Mouse (Mus musculus) gastrocnemius, adult 18-20 months (tissue): ENCODE data around the gene Col18a1. TPM values are rescaled to one million over a fixed set of nuclear protein-coding genes. Genes with fewer than 3 reads are reported as not detected.

Source experiments
- DNase-seq: peaks from one replicate; pipeline ENCODE4 v3.0.0; 2021; ENCODE audit warnings: low spot score
- long read RNA-seq, 2 experiments: library from polyadenylated mRNA; stranded (forward); transcript quantifications; one replicate each; pipeline ENCODE4 v2.0.0; 2021
- total RNA-seq, 2 experiments: library from RNA; stranded (reverse); gene quantifications; 2 replicates each; pipeline ENCODE4 v1.2.3; 2021

Col18a1 gene
- total RNA-seq, result 1 to 10 TPM; 5.2 to 6.6 TPM
- long read RNA-seq, experiment 1, full-length matches to known transcripts, result 3 of 6 reads
- long read RNA-seq, experiment 1, partial matches to known transcripts, result 1 of 6 reads
- long read RNA-seq, experiment 1, other reads (novel, unspliced or antisense), result 2 of 6 reads
- long read RNA-seq, experiment 2, full-length matches to known transcripts, result 1 of 5 reads
- long read RNA-seq, experiment 2, partial matches to known transcripts, result 1 of 5 reads
- long read RNA-seq, experiment 2, other reads (novel, unspliced or antisense), result 3 of 5 reads

DNA sequence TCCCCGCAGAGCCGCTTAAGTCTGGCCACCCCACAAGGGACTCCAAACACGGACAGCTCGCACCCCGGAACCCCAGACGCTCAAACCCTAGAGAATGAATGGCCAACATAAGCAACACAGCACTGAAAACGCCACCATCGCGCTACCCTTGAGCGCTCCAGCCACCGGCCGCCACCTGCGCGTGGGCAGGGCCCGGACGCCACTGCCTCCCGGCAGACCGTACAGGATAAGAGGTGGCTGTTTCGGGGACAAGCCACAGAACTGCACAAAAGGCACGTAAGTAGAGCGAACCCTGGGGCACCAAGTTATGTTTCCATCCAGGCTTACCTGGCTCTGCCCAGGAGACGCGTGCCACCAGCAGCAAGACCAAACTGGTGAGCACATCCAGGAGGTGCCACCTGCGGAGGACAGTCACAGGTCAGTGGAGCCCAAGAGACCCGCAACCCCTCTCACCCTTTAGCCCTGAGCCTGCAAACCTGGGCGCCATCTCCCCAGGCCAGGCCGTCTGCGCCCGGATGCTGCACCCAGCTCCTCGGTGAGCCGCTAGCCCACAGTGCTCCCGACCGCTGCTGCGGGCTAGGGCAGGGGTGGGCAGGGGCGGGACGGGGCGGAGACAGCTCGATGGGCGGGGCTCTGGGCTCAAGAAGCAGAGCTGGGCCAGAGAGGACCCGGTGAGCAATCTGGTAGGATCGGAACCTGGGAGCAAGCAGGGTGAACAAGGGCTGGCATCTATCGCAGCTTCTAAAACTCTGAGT lies at the start of gene Col18a1:
TSS of gene Col18a1 (minus strand) at position 586 of the 755 bp plus-strand sequence.
- DNase-seq, result no peak

DNA sequence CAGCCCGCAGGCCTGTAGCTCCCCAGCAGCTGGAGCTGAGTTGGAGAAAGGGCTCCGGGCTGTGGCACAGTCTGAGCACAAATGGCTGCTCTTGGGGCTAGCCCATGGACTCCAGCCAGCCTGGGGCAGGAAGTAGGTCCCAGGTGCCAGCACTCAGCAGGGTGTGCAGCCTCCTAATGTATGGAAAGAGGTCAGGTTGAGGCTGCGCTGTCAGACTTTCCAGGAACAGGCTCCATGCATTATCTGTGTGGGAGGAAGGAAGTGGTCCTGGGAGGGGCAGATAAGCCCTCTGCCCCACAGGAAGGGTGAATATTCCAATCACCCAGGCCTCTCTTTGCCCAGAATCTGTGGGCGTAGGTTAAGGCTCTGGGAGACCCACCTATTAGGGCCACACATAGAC lies 49.3 kb upstream of the Col18a1 start:
- DNase-seq, result no peak

DNA sequence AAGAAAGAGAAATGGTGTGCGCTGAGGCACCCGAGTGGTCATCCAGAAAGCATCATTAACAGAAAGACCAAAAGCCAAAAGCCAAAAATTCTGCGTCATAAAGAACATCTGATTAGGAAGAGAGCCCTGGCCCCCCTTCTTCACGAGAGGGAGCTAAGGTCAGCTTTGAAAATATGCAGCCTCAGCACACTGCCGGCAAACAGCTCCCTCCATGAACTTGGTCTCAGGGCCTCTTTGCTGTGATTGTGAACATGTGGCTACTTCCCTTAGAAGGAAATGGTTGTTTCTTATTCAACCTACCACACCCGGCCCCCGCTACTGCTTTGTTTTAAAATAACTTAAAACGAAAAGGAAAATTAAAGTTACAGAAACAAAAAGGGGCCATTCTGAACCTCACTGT lies 48.2 kb upstream of the Col18a1 start:
- DNase-seq, result no peak

DNA sequence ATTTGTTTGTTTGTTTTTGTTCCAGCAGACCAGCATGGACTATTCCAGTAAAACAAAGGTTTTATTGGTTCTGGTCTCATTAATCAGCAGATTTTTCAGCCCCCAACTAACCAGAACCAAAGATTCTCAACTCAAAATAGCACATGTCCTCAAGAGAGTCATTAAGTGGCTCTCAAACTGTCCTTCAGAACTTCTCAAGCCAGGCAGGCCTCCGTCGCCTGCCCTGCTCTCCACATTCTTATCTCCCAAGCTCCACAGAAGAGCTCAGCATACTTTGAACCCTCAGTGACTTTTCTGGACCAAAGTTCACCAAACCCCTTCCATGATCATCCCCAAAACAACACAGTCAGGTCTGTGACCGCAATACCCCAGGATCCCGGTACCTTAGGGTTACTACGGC lies 47.1 kb upstream of the Col18a1 start:
- no peak for DNase-seq

DNA sequence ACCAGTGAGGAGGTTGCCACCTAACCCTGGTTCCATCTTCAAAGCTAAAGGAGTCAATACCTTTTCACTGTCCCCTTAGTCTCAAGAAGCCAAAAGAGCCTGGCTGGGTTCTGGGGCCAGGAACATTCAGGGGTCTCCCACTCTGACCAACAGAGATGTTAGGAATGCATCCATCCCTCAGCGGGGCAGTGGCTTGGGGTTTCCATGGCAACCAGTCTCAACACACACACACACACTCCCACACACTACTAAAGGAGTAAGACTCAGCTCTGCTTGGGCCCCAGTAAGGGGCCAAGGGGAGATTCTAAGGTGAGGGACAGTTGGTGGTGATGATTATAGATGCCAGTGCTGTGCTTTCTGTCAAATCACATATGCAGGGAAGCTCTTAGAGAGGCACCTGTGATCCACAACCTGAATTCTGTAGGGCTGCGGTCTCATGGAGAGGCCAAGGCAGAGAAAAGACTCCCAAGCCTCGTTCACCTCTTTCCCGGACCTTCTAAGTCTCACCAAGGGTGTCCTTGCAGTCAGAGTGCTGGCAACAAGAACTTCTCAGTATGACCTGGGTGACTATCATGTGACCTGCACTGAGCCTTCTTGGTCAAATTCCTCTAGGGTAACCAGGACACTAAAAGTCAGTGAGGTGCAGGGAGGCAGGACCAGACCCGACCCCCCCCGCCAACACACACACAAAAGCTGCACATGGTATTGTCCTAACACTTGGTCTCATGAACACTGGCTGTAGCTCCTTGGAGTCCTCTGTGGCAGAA lies 46.2 kb upstream of the Col18a1 start:
- DNase-seq, result no peak

DNA sequence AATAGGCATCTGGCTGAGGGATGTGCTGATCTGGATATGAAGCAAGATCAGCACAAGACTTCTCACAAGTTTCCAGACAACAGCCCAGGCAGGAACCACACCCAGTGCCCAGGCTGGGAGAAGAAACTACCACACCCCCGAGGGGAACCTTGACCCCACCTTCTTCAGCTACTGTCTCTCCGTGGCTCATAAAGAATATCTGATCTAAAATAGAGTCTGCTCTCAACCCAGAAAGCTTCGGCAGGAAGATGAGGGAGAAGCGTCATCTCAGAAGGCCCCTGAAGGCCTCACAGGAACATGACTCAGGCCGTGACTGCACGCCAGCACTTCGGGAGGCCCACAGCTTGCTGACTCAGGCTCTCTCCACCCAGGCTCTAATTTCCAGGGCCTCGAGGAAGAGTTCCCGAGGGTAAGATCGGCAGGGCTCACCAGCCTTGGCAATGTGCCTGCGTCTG lies 44.8 kb upstream of the Col18a1 start:
- peak; percentile 80 for DNase-seq

DNA sequence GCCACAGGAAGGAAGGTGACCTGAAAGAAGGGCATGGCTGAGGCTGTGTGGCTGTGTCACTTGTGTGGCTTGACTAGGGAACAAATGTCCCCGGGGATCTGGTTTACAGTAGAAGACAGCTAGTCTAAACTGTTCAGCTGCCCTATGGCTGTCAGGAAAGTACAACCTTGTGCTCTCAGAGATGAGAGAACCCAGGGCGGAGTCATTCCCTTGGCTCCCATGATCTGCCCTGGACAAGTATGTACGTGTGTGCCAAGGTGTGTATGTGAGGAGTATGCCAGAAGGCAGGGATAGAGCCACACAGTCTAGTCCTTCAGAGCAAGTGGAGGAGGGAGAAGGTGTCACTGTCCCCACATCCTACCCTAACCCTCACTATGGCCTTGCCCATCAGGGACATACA lies 44.3 kb upstream of the Col18a1 start:
- DNase-seq, result no peak

DNA sequence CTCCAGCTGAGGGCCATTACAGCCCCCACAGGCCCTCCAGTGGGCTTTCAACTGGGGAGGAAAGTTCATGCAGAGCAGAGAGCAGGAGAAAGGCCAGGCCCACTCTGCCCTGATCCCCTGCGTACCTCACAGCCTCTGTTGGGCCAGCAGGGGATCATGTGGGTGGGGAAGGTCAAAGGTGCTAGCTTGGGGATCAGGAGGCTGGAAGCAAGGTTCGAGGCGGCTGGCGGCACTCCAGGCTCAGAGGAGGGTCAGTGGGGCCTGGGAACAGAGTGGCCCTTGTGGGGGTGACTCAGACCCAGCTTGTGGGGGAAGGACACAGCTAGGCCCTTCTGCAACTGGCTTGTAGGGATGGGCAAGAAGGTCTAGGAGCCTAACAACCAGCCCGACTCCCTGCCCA lies 42.9 kb upstream of the Col18a1 start:
- DNase-seq, result peak; percentile 24

DNA sequence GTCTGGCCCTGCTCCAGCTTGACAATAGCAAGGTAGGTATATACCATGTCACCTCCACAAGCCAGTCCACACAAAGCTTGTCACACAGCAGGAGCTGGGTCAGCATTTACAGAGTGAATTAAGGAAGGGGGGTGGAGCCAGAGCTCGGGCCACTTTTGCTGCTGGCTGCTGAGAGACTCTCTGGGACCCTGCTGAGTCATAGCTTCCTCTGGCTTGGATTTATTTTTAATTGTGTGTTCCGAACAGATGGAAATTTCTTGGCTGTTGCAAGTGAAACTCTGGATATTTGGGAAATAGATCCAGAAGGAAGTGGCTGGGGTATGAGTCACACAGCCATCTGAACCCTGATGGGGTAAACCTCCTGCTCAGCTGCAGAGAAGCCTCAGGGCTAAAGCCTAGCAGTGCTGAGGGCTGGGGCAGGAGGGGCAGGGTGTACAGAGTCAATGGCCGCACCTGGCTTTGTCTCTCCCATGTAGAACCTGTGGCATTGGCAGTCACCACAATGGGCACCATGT lies 40.3 kb upstream of the Col18a1 start:
- DNase-seq, result peak; percentile 77

DNA sequence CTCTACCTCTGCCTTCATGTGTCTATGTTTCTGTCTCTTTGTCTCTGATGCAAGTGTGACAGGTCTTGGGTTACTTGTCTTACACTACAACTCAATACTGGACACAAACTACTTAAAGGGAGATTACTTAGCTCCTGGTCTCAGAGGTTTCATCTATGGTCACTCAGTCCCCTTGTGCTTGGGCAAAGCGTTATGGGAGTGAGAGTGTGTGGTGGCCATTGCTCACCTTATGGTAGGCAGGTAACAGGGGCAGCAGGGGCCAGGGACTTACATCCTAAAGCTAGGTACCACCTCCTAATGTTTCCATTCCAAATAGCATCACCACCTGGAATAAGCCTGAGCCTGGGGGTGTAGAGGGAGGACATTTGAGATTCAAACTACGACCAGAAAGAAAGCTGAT lies 39.8 kb upstream of the Col18a1 start:
- no peak for DNase-seq

DNA sequence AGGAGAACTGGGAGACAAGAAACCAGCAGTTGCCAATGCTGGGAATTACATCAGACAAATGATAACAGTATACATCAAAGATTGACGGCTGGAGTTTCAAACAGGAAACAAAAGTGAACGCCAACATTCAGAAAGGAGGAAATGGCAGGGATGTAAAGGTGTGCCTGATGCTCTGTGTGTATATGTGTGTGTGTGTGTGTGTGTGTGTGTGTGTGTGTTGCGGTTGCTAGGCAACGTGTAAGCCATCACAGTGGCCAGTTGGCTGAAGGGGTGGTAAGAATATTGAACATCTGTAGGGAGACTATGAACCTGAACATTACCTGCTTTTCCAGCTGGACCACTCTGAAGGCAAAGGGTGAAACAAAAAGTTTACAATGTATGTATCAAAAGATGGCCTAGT lies 37.6 kb upstream of the Col18a1 start:
- no peak for DNase-seq

DNA sequence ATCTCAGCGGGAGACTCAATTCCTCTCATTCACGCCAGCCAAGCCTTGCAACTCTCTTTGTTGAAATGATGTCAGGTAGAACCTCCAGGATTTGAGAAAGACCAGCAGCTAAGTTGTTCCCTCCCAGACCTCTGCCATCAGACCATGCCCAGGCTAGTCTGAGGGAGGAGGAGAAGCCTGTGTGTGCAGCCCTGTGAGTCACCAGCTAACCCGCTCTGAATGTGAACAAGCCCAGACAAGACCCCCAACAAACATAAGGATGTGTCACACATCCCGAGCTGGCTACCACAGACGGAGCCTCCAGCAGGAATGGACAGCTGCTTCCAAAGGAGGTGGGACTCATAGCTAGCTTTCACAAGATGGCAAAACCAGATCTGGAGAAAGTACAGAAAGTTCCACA lies 35.6 kb upstream of the Col18a1 start:
- no peak for DNase-seq

DNA sequence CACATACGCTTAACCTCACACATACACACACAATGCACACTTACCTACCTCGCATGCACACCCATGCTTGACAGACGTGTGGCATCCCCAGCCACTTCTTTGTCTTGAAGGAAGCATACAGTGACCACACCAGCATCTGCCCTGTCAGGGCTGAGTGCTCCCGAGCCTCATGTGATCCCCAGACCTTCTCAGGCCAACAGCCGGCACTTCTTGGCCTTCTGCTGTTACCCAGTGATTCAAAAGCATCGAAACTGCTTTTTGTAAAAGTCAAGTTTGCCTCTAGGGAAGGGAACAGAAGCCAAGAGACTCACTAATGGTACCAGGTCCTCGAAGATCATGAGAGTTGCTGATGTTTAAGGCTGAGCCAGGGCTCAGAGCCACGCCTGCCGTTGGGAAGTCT lies 33.9 kb upstream of the Col18a1 start:
- DNase-seq, result peak; percentile 18

DNA sequence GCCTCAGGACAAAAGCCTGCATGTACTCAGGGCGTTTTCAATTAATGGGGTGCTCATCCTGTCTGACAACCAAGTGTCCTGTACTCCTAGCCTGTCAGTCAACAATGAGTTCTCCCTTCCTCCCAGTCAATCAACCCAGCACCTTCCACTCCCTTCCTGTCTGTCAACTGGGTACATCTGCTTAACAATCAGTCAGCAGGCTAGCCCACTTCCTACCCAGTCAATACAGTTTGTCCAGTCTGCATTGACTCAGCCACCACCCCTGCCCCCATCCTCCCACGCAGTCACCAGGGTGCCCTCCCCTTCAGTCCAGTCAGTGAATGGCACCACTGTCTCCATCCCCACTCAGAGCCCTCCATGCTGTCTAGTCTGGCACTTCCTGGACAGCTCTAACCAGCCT lies 32.9 kb upstream of the Col18a1 start:
- DNase-seq, result no peak

DNA sequence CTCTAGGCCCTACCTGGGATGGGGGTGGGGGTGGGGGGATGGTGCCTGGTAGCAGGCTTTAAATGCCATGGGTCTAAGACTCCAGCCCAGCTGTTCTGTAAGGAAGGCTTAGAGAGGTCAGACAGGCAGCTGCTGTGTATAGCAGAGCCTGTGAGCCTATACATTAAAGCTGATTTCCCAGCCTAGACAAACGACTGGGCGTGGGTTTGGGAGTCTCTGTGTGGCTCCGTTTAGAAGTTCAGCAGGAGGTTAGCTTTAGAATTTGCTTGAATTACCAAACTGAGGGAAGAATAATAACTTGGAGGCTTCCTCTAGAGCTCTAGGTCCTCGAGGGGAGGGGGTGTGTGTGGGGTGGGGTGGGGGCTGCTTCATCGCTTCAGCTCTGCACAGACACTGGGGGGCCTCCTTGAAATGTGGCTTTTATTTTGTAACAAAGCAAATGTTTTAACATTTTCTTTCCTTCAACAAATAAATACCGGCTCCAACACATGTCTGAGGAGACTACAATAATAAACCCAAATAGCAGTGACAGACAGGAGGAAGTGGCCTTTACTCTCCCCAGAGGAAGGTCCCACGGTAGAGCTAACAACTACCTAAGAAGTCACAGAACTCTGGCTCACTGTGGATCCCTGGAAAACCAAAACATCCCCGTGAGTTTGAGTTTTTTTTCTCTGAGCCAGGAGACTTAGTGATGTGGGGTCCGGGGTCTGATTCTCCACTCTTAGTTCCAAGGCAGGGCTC lies 31.3 kb upstream of the Col18a1 start:
- DNase-seq, result no peak

DNA sequence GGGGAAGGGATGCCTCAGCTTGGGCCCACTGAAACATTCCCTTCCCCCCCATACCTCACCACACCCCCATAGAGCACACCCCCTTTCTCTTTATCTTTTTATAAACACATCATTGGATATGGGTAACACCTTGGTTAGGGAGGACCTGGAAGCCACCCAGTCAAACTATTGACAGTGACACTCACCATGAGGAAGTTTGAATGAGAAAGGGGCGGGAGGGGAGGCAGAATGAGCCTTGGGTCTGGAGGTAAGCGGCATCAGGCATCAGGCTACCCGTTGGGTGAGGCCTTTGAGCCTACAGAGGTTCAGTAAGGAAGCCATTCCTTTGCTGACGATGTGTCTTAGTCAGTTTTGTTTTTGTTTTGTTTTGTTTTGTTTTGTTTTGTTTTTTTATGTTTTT lies 30.3 kb upstream of the Col18a1 start:
- DNase-seq, result no peak

DNA sequence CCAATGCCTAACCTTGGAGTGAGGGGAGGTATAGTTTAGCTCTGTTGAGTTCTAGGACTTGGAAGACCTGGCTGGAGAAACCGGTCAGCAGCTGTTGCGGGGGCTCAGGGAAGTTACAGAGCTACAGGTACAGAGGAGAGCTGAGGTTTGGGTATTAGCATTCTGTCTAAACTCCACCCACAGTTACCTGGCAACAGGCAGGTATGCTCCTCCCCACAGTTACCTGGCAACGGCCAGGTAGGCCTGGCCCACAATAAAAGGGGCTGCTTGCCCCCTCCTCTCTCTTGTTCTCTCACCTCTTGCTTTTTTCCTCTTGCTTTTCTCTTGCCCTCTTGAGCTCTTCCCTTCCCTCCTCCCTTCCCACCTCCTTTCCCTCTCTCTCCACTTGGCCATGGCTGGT lies 29.8 kb upstream of the Col18a1 start:
- no peak for DNase-seq

DNA sequence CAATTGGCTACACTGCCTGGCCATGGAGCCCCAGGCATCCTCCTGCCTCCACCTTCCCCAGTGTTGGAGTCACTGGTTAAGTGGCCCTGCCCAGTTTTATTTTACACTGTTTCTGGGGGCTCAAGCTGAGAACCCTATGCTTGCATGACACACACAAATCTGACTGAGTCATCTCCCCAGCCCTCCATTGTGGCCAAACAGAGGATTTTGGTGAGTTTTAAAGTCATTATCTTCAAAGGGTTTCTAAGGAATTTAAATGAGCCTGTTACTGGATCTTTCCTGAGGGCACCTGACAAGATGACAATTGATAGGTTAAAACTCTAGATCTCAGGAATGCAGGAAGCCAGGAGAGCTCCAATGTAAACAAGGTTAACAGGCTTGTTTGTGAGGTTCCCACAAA lies 27.1 kb upstream of the Col18a1 start:
- DNase-seq, result no peak

DNA sequence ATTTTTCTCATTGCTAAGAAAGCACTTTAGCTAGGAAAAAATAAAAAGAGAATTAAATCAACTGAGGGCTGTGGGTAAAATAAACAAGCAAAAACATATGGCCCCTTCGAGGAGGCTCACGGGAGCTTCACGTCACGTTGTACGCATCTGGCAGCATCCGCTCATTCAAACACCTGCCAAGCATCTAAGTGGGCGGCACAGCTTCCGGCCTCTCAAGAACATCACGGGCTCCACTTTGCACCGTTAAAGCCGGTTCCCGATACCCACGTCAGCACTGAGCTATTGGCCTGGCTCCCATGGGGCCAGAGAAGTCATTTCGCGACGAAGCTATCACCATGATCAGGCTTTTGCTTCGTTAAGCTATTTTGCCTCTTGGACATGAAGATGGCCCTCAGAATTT lies 26.4 kb upstream of the Col18a1 start:
- DNase-seq, result no peak

DNA sequence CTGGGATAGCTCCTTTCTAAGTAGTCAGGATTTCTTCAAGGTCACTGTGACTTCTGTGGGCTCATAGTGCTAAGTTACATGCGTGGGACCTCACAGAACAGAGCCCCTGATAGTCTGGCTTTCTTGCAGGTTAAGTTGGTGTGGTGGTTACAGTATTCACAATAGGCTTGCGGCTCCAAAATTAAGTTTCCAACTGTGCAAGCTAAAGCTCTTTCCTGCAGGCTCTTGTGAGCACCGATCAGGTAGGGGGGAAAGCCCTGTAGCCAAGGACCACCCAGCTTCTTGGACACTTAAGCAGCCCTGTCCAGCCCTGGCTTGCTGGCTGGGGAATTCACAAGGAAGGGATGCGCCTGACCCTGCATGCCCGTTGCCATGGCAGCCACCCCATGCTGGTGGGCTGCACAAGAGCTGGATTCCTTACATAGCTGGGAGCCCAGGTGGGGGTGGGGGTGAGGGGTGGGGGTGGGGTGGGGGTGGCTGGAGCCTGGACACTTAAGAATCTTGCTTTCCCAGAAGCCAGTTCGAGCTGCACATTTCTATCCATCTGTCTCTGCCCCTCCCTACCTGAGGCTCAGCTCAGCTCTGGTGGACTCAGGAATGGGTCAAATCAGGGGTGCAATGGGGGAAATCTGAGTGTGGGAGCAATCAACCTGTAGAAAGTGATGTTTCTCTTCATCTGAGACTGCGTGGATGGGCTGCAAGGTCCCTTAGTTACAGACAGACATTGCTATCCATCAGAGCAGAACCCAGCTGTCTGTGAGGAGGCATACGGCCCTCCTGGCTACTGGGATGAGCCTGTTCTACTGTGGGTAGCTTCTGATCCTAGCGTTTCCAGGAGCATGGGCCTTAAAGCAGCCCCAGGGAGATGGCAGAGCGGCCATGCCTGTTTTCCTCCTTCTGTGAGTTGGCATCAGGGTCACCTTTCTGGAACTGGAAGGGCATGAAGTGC lies 24.9 kb upstream of the Col18a1 start:
- DNase-seq, result no peak
